Mouse (Mus musculus): Measurements from ENCODE around the gene Fkbp10. TPM values are rescaled to one million over a fixed set of nuclear protein-coding genes. Genes with fewer than 3 reads are reported as not detected.

Fkbp10 gene
- polyA plus RNA-seq (2017; shearing (Covaris generic)): not detected

GRCm38 (mm10) chr11:100414914-100415822, at the start of gene Fkbp10:
Fkbp10 (plus strand) TSS chr11:100415697.

GRCm38 (mm10) chr11:100397600-100398389, 17.7 kb upstream of the Fkbp10 start, which contains the start of gene Jup:
Jup (minus strand) TSS chr11:100397763.

GRCm38 (mm10) chr11:100414021-100414913, 1.2 kb upstream of the Fkbp10 start, which contains the start of gene P3h4:
P3h4 (minus strand) TSS chr11:100414836.

DNA sequence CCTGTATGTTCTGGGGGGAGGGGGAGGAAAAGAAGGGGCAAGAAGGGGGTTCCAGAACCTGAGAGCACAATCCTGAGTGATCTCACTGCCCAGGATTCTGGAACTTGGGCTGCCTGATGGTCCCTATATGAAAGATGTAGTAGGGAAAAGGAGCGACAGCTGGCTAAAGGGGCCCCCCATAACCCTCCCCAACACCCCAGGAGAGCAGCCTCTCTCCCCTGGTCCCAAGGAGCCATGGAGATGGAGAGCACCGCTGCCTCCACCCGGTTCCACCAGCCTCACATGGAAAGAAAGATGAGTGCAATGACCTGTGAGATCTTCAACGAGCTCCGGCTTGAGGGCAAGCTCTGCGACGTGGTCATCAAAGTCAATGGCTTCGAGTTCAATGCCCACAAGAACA, 26.3 kb downstream of the Fkbp10 start, which contains the start of the genes Nt5c3b and Klhl10:
Nt5c3b (minus strand) TSS at position 12 of the 400 bp plus-strand sequence.
Klhl10 (plus strand) TSS at position 121 of the 400 bp plus-strand sequence.

DNA sequence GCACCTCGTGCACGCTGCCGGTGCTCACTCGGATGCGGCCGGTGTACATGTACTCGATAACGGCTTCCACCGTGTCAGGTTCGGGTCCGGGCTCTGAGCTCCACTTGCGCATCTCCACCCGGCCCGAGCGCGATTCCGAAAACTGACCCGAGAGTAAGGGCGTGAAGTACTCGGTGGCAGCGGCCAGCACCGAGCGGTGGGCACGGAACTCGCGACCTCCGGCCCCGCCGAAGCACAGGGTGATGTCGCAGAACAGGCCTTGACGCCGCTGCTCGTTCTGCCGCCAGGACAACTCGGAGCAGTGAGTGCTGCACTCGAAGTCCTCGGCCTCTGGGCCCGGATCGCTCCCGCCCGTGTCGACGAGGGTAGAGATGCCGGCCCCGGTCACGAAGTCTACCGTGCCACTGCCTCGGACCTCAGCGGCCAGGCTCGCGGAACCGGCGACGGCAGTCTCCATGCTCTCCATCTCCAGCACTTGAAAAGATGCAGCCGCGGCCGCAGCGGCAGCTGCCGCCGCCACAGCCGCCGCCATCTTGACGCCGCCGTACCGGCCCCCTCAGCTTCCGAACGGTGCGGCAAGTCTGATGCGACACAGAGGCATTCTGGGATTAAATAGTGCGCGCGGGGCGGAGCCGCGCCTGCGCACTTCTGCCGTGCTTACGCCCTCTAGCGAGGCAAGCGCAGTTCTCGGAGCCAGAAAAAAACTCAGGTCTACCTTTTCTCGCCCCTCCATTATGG, 56.9 kb downstream of the Fkbp10 start, which contains the start of gene Klhl11:
Klhl11 (minus strand) TSS at position 545 of the 738 bp plus-strand sequence.

Other genes starting within 250 kb of the Fkbp10 start
- not detected for gene Krt9, start 222.5 kb upstream of the Fkbp10 start, polyA plus RNA-seq (2017; shearing (Covaris generic))
- gene Krt14, start 208.1 kb upstream of the Fkbp10 start, polyA plus RNA-seq (2017; shearing (Covaris generic)): not detected
- 0.40 TPM for gene Krt16, start 166.8 kb upstream of the Fkbp10 start, polyA plus RNA-seq (2017; shearing (Covaris generic))
- not detected for gene Krt17, start 154.7 kb upstream of the Fkbp10 start, polyA plus RNA-seq (2017; shearing (Covaris generic))
- not detected for gene Krt42, start 145.8 kb upstream of the Fkbp10 start, polyA plus RNA-seq (2017; shearing (Covaris generic))
- 4,724 TPM for gene Eif1, start 95.8 kb upstream of the Fkbp10 start, polyA plus RNA-seq (2017; shearing (Covaris generic))
- not detected for gene Gast, start 81.3 kb upstream of the Fkbp10 start, polyA plus RNA-seq (2017; shearing (Covaris generic))
- 1.8 TPM for gene Hap1, start 59.6 kb upstream of the Fkbp10 start, polyA plus RNA-seq (2017; shearing (Covaris generic))
- gene Jup, start 17.9 kb upstream of the Fkbp10 start, polyA plus RNA-seq (2017; shearing (Covaris generic)): 3.7 TPM
- not detected for gene P3h4, start 861 bp upstream of the Fkbp10 start, polyA plus RNA-seq (2017; shearing (Covaris generic))
- 86.0 TPM for gene Nt5c3b, start 26.1 kb downstream of the Fkbp10 start, polyA plus RNA-seq (2017; shearing (Covaris generic))
- not detected for gene Klhl10, start 26.2 kb downstream of the Fkbp10 start, polyA plus RNA-seq (2017; shearing (Covaris generic))
- gene Klhl11, start 57.0 kb downstream of the Fkbp10 start, polyA plus RNA-seq (2017; shearing (Covaris generic)): 5.5 TPM
- 201 TPM for gene Acly, start 112.3 kb downstream of the Fkbp10 start, polyA plus RNA-seq (2017; shearing (Covaris generic))
- gene Ttc25, start 129.9 kb downstream of the Fkbp10 start, polyA plus RNA-seq (2017; shearing (Covaris generic)): 0.63 TPM
- 155 TPM for gene Cnp, start 159.2 kb downstream of the Fkbp10 start, polyA plus RNA-seq (2017; shearing (Covaris generic))
- 13.6 TPM for gene Nkiras2, start 203.5 kb downstream of the Fkbp10 start, polyA plus RNA-seq (2017; shearing (Covaris generic))
- gene Dnajc7, start 204.5 kb downstream of the Fkbp10 start, polyA plus RNA-seq (2017; shearing (Covaris generic)): 423 TPM